Mouse (Mus musculus) bone marrow macrophage, adult 2 months (primary cell): ENCODE results near the gene Qrich2.
"Not testable (repeated sequence)": the region's sequence is repeated elsewhere in the genome, so short reads cannot be mapped to it uniquely, and the experiment has no call there.

Experiments
- CTCF ChIP-seq: IDR thresholded peaks from 2 replicates; pipeline ENCODE4 v1.5.1; 2012; ENCODE audit warnings: low read depth, mild to moderate bottlenecking, low read length, moderate library complexity
- POLR2A ChIP-seq: IDR thresholded peaks from 2 replicates; pipeline ENCODE4 v1.6.1; 2012; ENCODE audit warnings: mild to moderate bottlenecking, low read depth, low read length, borderline replicate concordance

GRCm38 (mm10) chr11:116426328-116426727 lies 39.7 kb downstream of the Qrich2 start:
- not testable (repeated sequence) for TF ChIP-seq CTCF, POLR2A
